Mouse (Mus musculus): Measurements from ENCODE around the gene Mrpl35. TPM values are rescaled to one million over a fixed set of nuclear protein-coding genes. Genes with fewer than 3 reads are reported as not detected.

Mrpl35 gene
- polyA plus RNA-seq, 1 experiment from 2014 or later: 59.7 TPM

DNA sequence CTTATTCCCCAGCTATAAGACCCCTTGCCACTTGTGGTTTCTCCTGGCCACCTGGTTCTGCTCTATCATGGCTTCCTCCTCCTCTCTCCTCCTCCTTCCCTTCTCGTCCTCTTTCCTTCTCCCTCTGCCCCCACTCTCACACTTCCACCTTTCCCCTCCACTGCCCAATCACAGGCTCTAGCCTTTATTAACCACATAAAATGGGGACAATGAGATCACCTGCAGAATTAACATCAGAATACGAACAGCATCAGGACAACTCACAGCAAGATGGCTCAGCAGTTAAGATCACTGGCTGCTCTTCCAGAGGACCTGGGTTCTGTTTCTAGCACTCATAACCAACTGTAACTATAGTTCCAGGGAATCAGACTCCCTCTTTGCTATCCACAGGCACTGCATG is 46.9 kb downstream of the Mrpl35 start:
- 69% methylated on average over 2 of the region's 2 CpGs for WGBS
- no peak for DNase-seq (ENCODE audit: low spot score)
- Histone ChIP-seq H3K9me3 (ENCODE audit: control insufficient read depth, low read length) (no peaks in the 10 kb centered on the region), H3K4me2 (ENCODE audit: low read depth) (no peak overlapping the region), H3K27ac (ENCODE audit: low read depth, low read length) (no peak overlapping the region), H3K4me1 (ENCODE audit: control insufficient read depth, insufficient read depth, low read length) (no peaks in the 10 kb centered on the region), H3K4me3 (ENCODE audit: low read depth, low read length) (no peak overlapping the region), H3K27me3 (ENCODE audit: control insufficient read depth, insufficient read depth, low read length) (no peaks in the 10 kb centered on the region), H3K9ac (ENCODE audit: low read length) (no peak overlapping the region), H3K36me3 (ENCODE audit: control insufficient read depth, insufficient read depth, low read length) (no peaks in the 10 kb centered on the region)
- no peak for ATAC-seq (ENCODE audit: insufficient read depth, low FRiP score, low TSS enrichment)

DNA sequence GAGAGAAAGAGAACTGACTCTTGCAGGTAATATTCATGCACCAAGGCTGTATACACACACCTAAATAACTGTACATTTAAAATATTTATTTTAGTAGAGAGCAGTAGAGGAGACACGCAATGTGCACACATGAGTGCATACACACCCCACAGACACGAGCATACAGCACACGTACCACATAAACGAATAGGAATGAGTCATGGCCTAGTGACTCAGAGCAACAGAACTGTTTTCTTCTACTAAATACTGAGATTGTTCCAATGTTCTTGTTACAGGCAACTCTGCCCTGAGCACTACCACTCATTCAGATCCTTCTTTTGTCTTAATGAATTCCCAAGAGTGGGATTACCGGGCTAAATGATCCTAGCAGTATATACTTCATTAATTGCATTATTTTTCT is 48.8 kb downstream of the Mrpl35 start:
- WGBS: 92% methylated on average over 5 of the region's 5 CpGs
- Histone ChIP-seq H3K4me3 (ENCODE audit: low read depth, low read length) (no peak overlapping the region), H3K9ac (ENCODE audit: low read length) (no peak overlapping the region), H3K36me3 (ENCODE audit: control insufficient read depth, insufficient read depth, low read length) (no peaks in the 10 kb centered on the region), H3K27me3 (ENCODE audit: control insufficient read depth, insufficient read depth, low read length) (no peaks in the 10 kb centered on the region), H3K4me1 (ENCODE audit: control insufficient read depth, insufficient read depth, low read length) (no peaks in the 10 kb centered on the region), H3K4me2 (ENCODE audit: low read depth) (no peak overlapping the region), H3K9me3 (ENCODE audit: control insufficient read depth, low read length) (no peaks in the 10 kb centered on the region), H3K27ac (ENCODE audit: low read depth, low read length) (no peak overlapping the region)
- no peak for DNase-seq (ENCODE audit: low spot score)
- no peak for ATAC-seq (ENCODE audit: insufficient read depth, low FRiP score, low TSS enrichment)

DNA sequence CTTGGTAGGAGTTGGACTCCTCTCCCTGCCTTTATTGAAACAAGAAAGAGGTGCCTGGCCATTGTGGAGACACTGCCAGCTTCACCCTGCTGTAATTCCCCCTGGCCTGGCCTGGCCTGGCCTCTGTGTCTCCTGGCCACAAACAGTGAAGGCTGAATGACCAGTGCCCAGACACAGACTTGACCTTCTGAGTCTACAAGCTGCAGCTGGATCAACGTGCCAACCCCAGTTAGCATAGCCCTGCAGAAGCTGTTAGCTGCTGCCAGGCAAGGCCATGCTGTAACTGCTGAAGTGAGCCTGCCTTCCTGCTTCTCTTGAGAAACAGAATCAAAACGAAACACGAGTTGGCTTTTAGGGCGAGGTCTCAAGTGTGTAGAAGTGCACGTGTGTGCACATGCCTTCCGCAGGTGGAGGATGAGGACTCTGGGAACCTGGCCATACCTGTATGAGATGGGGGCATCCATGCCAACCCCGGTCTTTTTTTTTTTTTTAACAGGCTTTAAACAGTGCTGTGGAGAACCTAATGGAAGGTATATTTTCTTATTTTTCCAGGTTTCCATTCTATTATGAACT is 54.0 kb downstream of the Mrpl35 start:
- 91% methylated on average over 7 of the region's 7 CpGs for WGBS
- H3K36me3 ChIP-seq (ENCODE audit: control insufficient read depth, insufficient read depth, low read length): no peaks in the 10 kb centered on the region; the same call in 1 of the 2 replicates

DNA sequence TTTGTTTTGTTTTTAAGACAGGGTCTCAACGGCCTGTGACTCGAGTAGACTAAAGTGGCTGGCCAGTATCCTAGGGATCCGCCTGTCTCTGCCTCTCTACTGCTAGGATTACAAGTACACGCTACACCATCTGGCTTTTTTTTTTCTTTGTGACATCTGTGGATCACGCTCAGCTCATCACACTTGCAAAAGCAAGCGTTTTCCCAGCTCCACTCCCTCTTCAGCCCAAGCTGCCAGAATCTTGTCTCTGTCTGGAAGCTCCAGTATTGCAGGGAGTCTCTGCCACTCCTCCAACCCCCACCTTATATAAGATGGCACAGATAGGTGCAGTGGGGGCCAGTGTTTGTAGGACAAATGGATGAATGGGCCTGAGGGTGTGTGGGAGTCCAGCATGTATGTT is 54.6 kb downstream of the Mrpl35 start:
- Histone ChIP-seq H3K27me3 (ENCODE audit: control insufficient read depth, insufficient read depth, low read length) (no peaks in the 10 kb centered on the region), H3K36me3 (ENCODE audit: control insufficient read depth, insufficient read depth, low read length) (no peaks in the 10 kb centered on the region; the same call in 1 of the 2 replicates), H3K9ac (ENCODE audit: low read length) (no peak overlapping the region), H3K9me3 (ENCODE audit: control insufficient read depth, low read length) (no peaks in the 10 kb centered on the region), H3K4me1 (ENCODE audit: control insufficient read depth, insufficient read depth, low read length) (no peaks in the 10 kb centered on the region), H3K4me2 (ENCODE audit: low read depth) (no peak overlapping the region), H3K27ac (ENCODE audit: low read depth, low read length) (no peak overlapping the region), H3K4me3 (ENCODE audit: low read depth, low read length) (no peak overlapping the region)
- ATAC-seq (ENCODE audit: insufficient read depth, low FRiP score, low TSS enrichment) (no peak), DNase-seq (ENCODE audit: low spot score) (no peak)
- 84% methylated on average over 6 of the region's 6 CpGs for WGBS

More for the DNA sequence above, 54.0 kb downstream of the Mrpl35 start:
- H3K4me1 ChIP-seq (ENCODE audit: control insufficient read depth, insufficient read depth, low read length): no peaks in the 10 kb centered on the region
- no peaks in the 10 kb centered on the region for H3K27me3 ChIP-seq (ENCODE audit: control insufficient read depth, insufficient read depth, low read length)
- ATAC-seq (ENCODE audit: insufficient read depth, low FRiP score, low TSS enrichment) (no peak), DNase-seq (ENCODE audit: low spot score) (no peak)
- no peaks in the 10 kb centered on the region for H3K9me3 ChIP-seq (ENCODE audit: control insufficient read depth, low read length)
- H3K4me3 ChIP-seq (ENCODE audit: low read depth, low read length): no peak overlapping the region
- H3K9ac ChIP-seq (ENCODE audit: low read length): no peak overlapping the region
- no peak overlapping the region for H3K27ac ChIP-seq (ENCODE audit: low read depth, low read length)
- no peak overlapping the region for H3K4me2 ChIP-seq (ENCODE audit: low read depth)

- no peak overlapping the region for H3K4me2 ChIP-seq (ENCODE audit: low read depth)
- DNase-seq (ENCODE audit: low spot score) (no peak), ATAC-seq (ENCODE audit: insufficient read depth, low FRiP score, low TSS enrichment) (no peak)
- no peaks in the 10 kb centered on the region for H3K27me3 ChIP-seq (ENCODE audit: control insufficient read depth, insufficient read depth, low read length)
- H3K27ac ChIP-seq (ENCODE audit: low read depth, low read length): no peak overlapping the region
- H3K9ac ChIP-seq (ENCODE audit: low read length): no peak overlapping the region
- no peaks in the 10 kb centered on the region for H3K4me1 ChIP-seq (ENCODE audit: control insufficient read depth, insufficient read depth, low read length)
- no peaks in the 10 kb centered on the region for H3K9me3 ChIP-seq (ENCODE audit: control insufficient read depth, low read length)
- H3K36me3 ChIP-seq (ENCODE audit: control insufficient read depth, insufficient read depth, low read length): no peaks in the 10 kb centered on the region; the same call in 1 of the 2 replicates
- no peak overlapping the region for H3K4me3 ChIP-seq (ENCODE audit: low read depth, low read length)
- 93% methylated on average over 4 of the region's 4 CpGs for WGBS
Measured at GRCm38 (mm10) chr6:71771282-71771681, 55.5 kb downstream of the Mrpl35 start.

GRCm38 (mm10) chr6:71770856-71771255 is 55.9 kb downstream of the Mrpl35 start:
- H3K4me1 ChIP-seq (ENCODE audit: control insufficient read depth, insufficient read depth, low read length): no peaks in the 10 kb centered on the region
- no peak overlapping the region for H3K9ac ChIP-seq (ENCODE audit: low read length)
- DNase-seq (ENCODE audit: low spot score) (no peak), ATAC-seq (ENCODE audit: insufficient read depth, low FRiP score, low TSS enrichment) (no peak)
- H3K4me2 ChIP-seq (ENCODE audit: low read depth): no peak overlapping the region
- no peaks in the 10 kb centered on the region; the same call in 1 of the 2 replicates for H3K36me3 ChIP-seq (ENCODE audit: control insufficient read depth, insufficient read depth, low read length)
- H3K27ac ChIP-seq (ENCODE audit: low read depth, low read length): no peak overlapping the region
- no peaks in the 10 kb centered on the region for H3K27me3 ChIP-seq (ENCODE audit: control insufficient read depth, insufficient read depth, low read length)
- H3K9me3 ChIP-seq (ENCODE audit: control insufficient read depth, low read length): no peaks in the 10 kb centered on the region
- H3K4me3 ChIP-seq (ENCODE audit: low read depth, low read length): no peak overlapping the region
- 94% methylated on average over 4 of the region's 4 CpGs for WGBS

DNA sequence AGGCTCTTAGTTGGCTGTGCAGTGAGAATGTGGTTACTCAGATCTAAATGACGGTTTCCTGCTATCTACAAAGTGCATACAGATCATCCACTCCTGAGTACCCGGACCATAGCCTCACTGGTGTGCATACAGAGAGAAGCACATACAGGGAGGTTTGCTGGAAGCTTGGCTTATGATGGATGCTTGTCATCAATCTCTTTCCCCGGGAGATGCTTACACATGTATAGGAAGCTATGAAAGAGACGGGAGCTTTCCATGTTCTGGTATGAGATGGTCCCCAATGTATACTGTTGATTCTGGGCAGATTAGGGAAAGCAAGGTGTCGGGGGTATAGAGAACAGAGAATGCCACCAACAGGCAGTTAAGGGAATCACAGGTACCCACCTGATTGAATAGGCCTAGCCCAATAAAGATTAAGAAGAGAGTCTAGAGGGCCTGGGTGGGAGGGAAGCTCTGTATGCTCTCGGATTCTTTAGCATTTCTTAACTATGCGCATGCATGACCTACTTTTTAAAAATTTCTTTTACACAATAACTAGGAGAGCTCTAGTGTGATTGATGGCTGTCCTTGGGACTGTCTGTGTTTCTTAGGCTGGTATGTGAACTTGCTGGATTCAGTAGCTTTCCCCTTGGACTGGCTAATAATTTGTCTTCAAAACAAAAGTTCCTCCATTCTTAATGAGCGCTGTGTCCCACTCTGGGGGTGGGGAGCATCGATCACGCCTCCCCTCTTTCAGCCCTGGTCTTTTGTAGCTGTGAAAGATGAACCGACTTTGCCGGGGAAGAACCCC is 56.7 kb downstream of the Mrpl35 start:
- Histone ChIP-seq H3K4me1 (ENCODE audit: control insufficient read depth, insufficient read depth, low read length) (no peaks in the 10 kb centered on the region), H3K27me3 (ENCODE audit: control insufficient read depth, insufficient read depth, low read length) (no peaks in the 10 kb centered on the region), H3K9me3 (ENCODE audit: control insufficient read depth, low read length) (no peaks in the 10 kb centered on the region), H3K36me3 (ENCODE audit: control insufficient read depth, insufficient read depth, low read length) (no peaks in the 10 kb centered on the region; the same call in 1 of the 2 replicates), H3K27ac (ENCODE audit: low read depth, low read length) (no peak overlapping the region), H3K4me2 (ENCODE audit: low read depth) (no peak overlapping the region), H3K9ac (ENCODE audit: low read length) (no peak overlapping the region), H3K4me3 (ENCODE audit: low read depth, low read length) (no peak overlapping the region)
- ATAC-seq (ENCODE audit: insufficient read depth, low FRiP score, low TSS enrichment) (no peak), DNase-seq (ENCODE audit: low spot score) (no peak)
- 76% methylated on average over 12 of the region's 12 CpGs for WGBS

- Histone ChIP-seq H3K4me1 (ENCODE audit: control insufficient read depth, insufficient read depth, low read length) (no peaks in the 10 kb centered on the region), H3K9ac (ENCODE audit: low read length) (no peak overlapping the region), H3K27ac (ENCODE audit: low read depth, low read length) (no peak overlapping the region), H3K4me2 (ENCODE audit: low read depth) (no peak overlapping the region), H3K9me3 (ENCODE audit: control insufficient read depth, low read length) (no peaks in the 10 kb centered on the region), H3K27me3 (ENCODE audit: control insufficient read depth, insufficient read depth, low read length) (no peaks in the 10 kb centered on the region), H3K36me3 (ENCODE audit: control insufficient read depth, insufficient read depth, low read length) (no peaks in the 10 kb centered on the region; the same call in 1 of the 2 replicates), H3K4me3 (ENCODE audit: low read depth, low read length) (no peak overlapping the region)
- DNase-seq (ENCODE audit: low spot score) (no peak), ATAC-seq (ENCODE audit: insufficient read depth, low FRiP score, low TSS enrichment) (no peak)
- 82% methylated on average over 4 of the region's 4 CpGs for WGBS
Measured at GRCm38 (mm10) chr6:71767761-71768160, 59.0 kb downstream of the Mrpl35 start.
